Mouse (Mus musculus): Measurements from ENCODE around the gene Gpr161.
"Not testable (repeated sequence)": the region's sequence is repeated elsewhere in the genome, so short reads cannot be mapped to it uniquely, and the experiment has no call there.

Gpr161 gene

DNA sequence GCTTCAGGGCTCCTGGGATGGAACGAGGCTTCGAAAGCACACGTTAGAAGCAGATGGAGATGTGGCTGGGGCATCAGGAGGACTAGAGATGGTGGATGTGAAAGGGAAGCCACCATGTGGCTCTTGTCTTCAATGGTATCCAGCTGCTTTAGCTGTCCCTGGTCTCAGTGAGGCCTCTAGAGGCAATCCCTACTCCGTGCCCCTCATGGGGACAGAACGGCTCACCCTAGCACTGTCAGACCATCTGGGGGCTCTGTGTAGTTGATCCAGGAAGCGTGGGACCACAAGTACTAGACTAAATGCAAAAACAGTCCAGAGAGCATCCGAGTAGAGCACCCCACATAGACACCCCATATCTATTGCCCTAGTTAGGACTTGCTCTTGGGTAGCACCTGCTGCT lies 26.3 kb downstream of the Gpr161 start:
- Histone ChIP-seq H3K36me3 (ENCODE audit: insufficient read depth, low read length) (no peaks in the 10 kb centered on the region), H3K4me3 (replicated peaks; ENCODE audit: low read length) (no peak overlapping the region), H3K9me3 (ENCODE audit: low read length) (no peaks in the 10 kb centered on the region), H3K4me1 (replicated peaks; ENCODE audit: low read depth, low read length) (peaks cover 14% of the 10 kb centered on the region), H3K27me3 (ENCODE audit: insufficient read depth, low read length) (no peaks in the 10 kb centered on the region)
- TF ChIP-seq POU5F1 (IDR thresholded peaks at IDR 0.05; ENCODE audit: borderline replicate concordance, low read length) = no peak
- TF ChIP-seq NANOG (IDR thresholded peaks at IDR 0.05; ENCODE audit: borderline replicate concordance, low read length) = no peak
- no peak for TF ChIP-seq CTCF (conservative IDR thresholded peaks at IDR 0.05; ENCODE audit: low read length)

GRCm38 (mm10) chr1:165322934-165323333 lies 27.3 kb downstream of the Gpr161 start:
- Histone ChIP-seq H3K9me3 (ENCODE audit: low read length) (no peaks in the 10 kb centered on the region), H3K4me3 (replicated peaks; ENCODE audit: low read length) (no peak overlapping the region), H3K27me3 (ENCODE audit: insufficient read depth, low read length) (no peaks in the 10 kb centered on the region), H3K4me1 (replicated peaks; ENCODE audit: low read depth, low read length) (peaks cover 9% of the 10 kb centered on the region), H3K36me3 (ENCODE audit: insufficient read depth, low read length) (no peaks in the 10 kb centered on the region)
- TF ChIP-seq CTCF (conservative IDR thresholded peaks at IDR 0.05; ENCODE audit: low read length) (no peak), POU5F1 (IDR thresholded peaks at IDR 0.05; ENCODE audit: borderline replicate concordance, low read length) (no peak), NANOG (IDR thresholded peaks at IDR 0.05; ENCODE audit: borderline replicate concordance, low read length) (no peak)

DNA sequence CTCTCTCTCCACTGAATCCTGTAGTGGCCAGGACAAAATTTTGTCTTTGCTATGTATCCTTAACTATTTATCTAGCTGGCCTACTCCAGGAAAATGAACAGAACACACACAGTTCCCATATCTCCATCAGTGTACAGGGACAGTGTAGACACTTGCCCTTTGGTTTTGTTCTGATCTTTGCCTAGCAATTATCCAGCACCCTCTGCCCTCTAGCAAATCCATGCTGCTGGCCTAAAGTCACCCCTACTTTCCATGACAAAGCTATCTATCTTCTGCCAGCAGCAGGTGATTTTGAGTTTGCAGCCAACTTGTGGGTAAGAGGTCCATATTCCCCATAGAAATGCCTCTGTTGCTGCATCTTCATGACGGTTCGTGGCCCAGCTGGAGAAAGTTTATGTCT lies 31.8 kb downstream of the Gpr161 start:
- Histone ChIP-seq H3K27me3 (ENCODE audit: insufficient read depth, low read length) (no peaks in the 10 kb centered on the region), H3K4me1 (replicated peaks; ENCODE audit: low read depth, low read length) (0 out of 2 replicates have a peak, but pooled peaks cover 4% of the 10 kb centered on the region), H3K9me3 (ENCODE audit: low read length) (no peaks in the 10 kb centered on the region), H3K36me3 (ENCODE audit: insufficient read depth, low read length) (no peaks in the 10 kb centered on the region), H3K4me3 (replicated peaks; ENCODE audit: low read length) (no peak overlapping the region)
- TF ChIP-seq CTCF (conservative IDR thresholded peaks at IDR 0.05; ENCODE audit: low read length) = no peak
- TF ChIP-seq NANOG (IDR thresholded peaks at IDR 0.05; ENCODE audit: borderline replicate concordance, low read length) = no peak
- TF ChIP-seq POU5F1 (IDR thresholded peaks at IDR 0.05; ENCODE audit: borderline replicate concordance, low read length) = no peak

- Histone ChIP-seq H3K27me3 (ENCODE audit: insufficient read depth, low read length) (no peaks in the 10 kb centered on the region), H3K4me1 (replicated peaks; ENCODE audit: low read depth, low read length) (0 out of 2 replicates have a peak, but pooled peaks cover 3% of the 10 kb centered on the region), H3K4me3 (replicated peaks; ENCODE audit: low read length) (no peak overlapping the region), H3K9me3 (ENCODE audit: low read length) (no peaks in the 10 kb centered on the region), H3K36me3 (ENCODE audit: insufficient read depth, low read length) (no peaks in the 10 kb centered on the region)
- no peak for TF ChIP-seq POU5F1 (IDR thresholded peaks at IDR 0.05; ENCODE audit: borderline replicate concordance, low read length)
- TF ChIP-seq CTCF (conservative IDR thresholded peaks at IDR 0.05; ENCODE audit: low read length) = no peak
- TF ChIP-seq NANOG (IDR thresholded peaks at IDR 0.05; ENCODE audit: borderline replicate concordance, low read length) = no peak
Observed at GRCm38 (mm10) chr1:165327831-165328230, 32.2 kb downstream of the Gpr161 start.

DNA sequence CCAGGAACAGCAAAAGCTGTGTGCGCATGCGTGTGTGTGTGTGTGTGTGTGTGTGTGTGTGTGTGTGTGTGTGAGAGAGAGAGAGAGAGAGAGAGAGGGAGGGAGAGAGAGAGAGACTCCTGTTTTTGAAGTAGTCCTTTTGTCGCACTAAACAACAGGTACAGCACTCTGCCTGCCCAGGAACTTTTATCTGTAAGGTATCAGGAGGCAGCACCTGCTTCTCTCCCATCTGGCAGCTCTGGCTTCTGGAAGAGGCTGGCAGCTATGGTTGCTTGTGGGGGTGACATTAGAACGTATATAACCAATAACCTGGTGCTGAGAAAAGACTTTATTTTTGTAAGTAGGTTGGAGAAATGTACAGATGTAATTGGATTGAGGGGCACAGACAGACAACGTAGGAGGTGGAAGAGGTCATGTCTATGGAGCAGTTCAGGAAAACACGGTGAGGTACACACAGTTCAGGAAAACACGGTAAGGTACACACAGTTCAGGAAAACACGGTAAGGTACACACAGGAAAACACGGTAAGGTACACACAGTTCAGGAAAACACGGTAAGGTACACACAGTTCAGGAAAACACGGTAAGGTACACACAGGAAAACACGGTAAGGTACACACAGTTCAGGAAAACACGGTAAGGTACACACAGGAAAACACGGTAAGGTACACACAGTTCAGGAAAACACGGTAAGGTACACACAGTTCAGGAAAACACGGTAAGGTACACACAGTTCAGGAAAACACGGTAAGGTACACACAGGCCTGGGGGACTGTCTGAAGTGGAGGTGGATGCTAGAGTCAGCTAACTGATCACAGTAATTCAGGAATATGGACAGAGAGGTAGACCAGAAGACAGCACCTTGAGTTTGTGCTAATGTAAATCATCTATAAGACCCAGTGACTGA lies 33.0 kb downstream of the Gpr161 start:
- not testable (repeated sequence) for H3K4me3 ChIP-seq (replicated peaks; ENCODE audit: low read length); H3K4me1 ChIP-seq (replicated peaks; ENCODE audit: low read depth, low read length); H3K9me3 ChIP-seq (ENCODE audit: low read length); H3K27me3 ChIP-seq (ENCODE audit: insufficient read depth, low read length); H3K36me3 ChIP-seq (ENCODE audit: insufficient read depth, low read length)

GRCm38 (mm10) chr1:165330859-165331258 lies 35.3 kb downstream of the Gpr161 start:
- no peak overlapping the region for H3K4me3 ChIP-seq (replicated peaks; ENCODE audit: low read length)
- no peaks in the 10 kb centered on the region for H3K27me3 ChIP-seq (ENCODE audit: insufficient read depth, low read length)
- H3K36me3 ChIP-seq (ENCODE audit: insufficient read depth, low read length) = no peaks in the 10 kb centered on the region
- H3K4me1 ChIP-seq (replicated peaks; ENCODE audit: low read depth, low read length) = no peaks in the 10 kb centered on the region
- no peaks in the 10 kb centered on the region for H3K9me3 ChIP-seq (ENCODE audit: low read length)
- no peak for TF ChIP-seq NANOG (IDR thresholded peaks at IDR 0.05; ENCODE audit: borderline replicate concordance, low read length)
- no peak for TF ChIP-seq POU5F1 (IDR thresholded peaks at IDR 0.05; ENCODE audit: borderline replicate concordance, low read length)
- no peak for TF ChIP-seq CTCF (conservative IDR thresholded peaks at IDR 0.05; ENCODE audit: low read length)

GRCm38 (mm10) chr1:165332797-165333196 lies 37.2 kb downstream of the Gpr161 start:
- Histone ChIP-seq H3K4me1 (replicated peaks; ENCODE audit: low read depth, low read length) (no peaks in the 10 kb centered on the region), H3K4me3 (replicated peaks; ENCODE audit: low read length) (no peak overlapping the region), H3K27me3 (ENCODE audit: insufficient read depth, low read length) (no peaks in the 10 kb centered on the region), H3K9me3 (ENCODE audit: low read length) (no peaks in the 10 kb centered on the region), H3K36me3 (ENCODE audit: insufficient read depth, low read length) (no peaks in the 10 kb centered on the region)
- TF ChIP-seq CTCF (conservative IDR thresholded peaks at IDR 0.05; ENCODE audit: low read length) = no peak
- no peak for TF ChIP-seq NANOG (IDR thresholded peaks at IDR 0.05; ENCODE audit: borderline replicate concordance, low read length)
- TF ChIP-seq POU5F1 (IDR thresholded peaks at IDR 0.05; ENCODE audit: borderline replicate concordance, low read length) = no peak

GRCm38 (mm10) chr1:165342126-165342525 lies 46.5 kb downstream of the Gpr161 start:
- TF ChIP-seq POU5F1 (IDR thresholded peaks at IDR 0.05; ENCODE audit: borderline replicate concordance, low read length) = no peak
- no peak for TF ChIP-seq CTCF (conservative IDR thresholded peaks at IDR 0.05; ENCODE audit: low read length)
- TF ChIP-seq NANOG (IDR thresholded peaks at IDR 0.05; ENCODE audit: borderline replicate concordance, low read length) = no peak
- Histone ChIP-seq H3K27me3 (ENCODE audit: insufficient read depth, low read length) (no peaks in the 10 kb centered on the region), H3K9me3 (ENCODE audit: low read length) (no peaks in the 10 kb centered on the region), H3K4me3 (replicated peaks; ENCODE audit: low read length) (no peak overlapping the region), H3K36me3 (ENCODE audit: insufficient read depth, low read length) (no peaks in the 10 kb centered on the region), H3K4me1 (replicated peaks; ENCODE audit: low read depth, low read length) (no peaks in the 10 kb centered on the region; the same call in 1 of the 2 replicates)

GRCm38 (mm10) chr1:165344453-165344852 lies 48.9 kb downstream of the Gpr161 start:
- Histone ChIP-seq H3K9me3 (ENCODE audit: low read length) (no peaks in the 10 kb centered on the region), H3K27me3 (ENCODE audit: insufficient read depth, low read length) (no peaks in the 10 kb centered on the region), H3K4me1 (replicated peaks; ENCODE audit: low read depth, low read length) (no peaks in the 10 kb centered on the region; the same call in 1 of the 2 replicates), H3K36me3 (ENCODE audit: insufficient read depth, low read length) (no peaks in the 10 kb centered on the region), H3K4me3 (replicated peaks; ENCODE audit: low read length) (no peak overlapping the region)
- TF ChIP-seq NANOG (IDR thresholded peaks at IDR 0.05; ENCODE audit: borderline replicate concordance, low read length) = no peak; the same call in 1 of the 2 replicates
- TF ChIP-seq POU5F1 (IDR thresholded peaks at IDR 0.05; ENCODE audit: borderline replicate concordance, low read length) = no peak
- TF ChIP-seq CTCF (conservative IDR thresholded peaks at IDR 0.05; ENCODE audit: low read length) = no peak
